Mouse (Mus musculus) hindbrain, embryonic 10.5 days (tissue): ENCODE measurements around the gene Ap5b1. TPM values are rescaled to one million over a fixed set of nuclear protein-coding genes. Genes with fewer than 3 reads are reported as not detected.
A peak's percentile ranks its signal among the peaks of the same experiment; 100 is the strongest.

Experiments used
- DNase-seq: peaks from one replicate; pipeline ENCODE4 v3.0.0-alpha.2; 2017; ENCODE audit warnings: low spot score
- H3K27ac ChIP-seq: fragments of 300-500 bp; sonication (generic); 2 replicates; pipeline ENCODE4 v1.5.1; 2016; ENCODE audit warnings: mild to moderate bottlenecking, moderate library complexity
- H3K27me3 ChIP-seq: fragments of 300-500 bp; sonication (generic); 2 replicates; pipeline ENCODE4 v1.6.1; 2016; ENCODE audit warnings: mild to moderate bottlenecking; ENCODE audit not compliant: poor library complexity, insufficient read depth, severe bottlenecking
- H3K36me3 ChIP-seq: fragments of 300-500 bp; sonication (generic); 2 replicates; pipeline ENCODE4 v1.6.1; 2016; ENCODE audit warnings: mild to moderate bottlenecking, moderate library complexity
- H3K4me1 ChIP-seq: fragments of 300-500 bp; sonication (generic); replicated peaks from 2 replicates; pipeline ENCODE4 v1.6.1; 2016; ENCODE audit warnings: mild to moderate bottlenecking
- H3K4me3 ChIP-seq: fragments of 300-500 bp; sonication (generic); 2 replicates; pipeline ENCODE4 v1.5.1; 2016; ENCODE audit warnings: mild to moderate bottlenecking, moderate library complexity
- H3K9me3 ChIP-seq: fragments of 300-500 bp; sonication (generic); 2 replicates; pipeline ENCODE4 v1.6.1; 2016; ENCODE audit warnings: mild to moderate bottlenecking, moderate library complexity
- WGBS: fragments of 180-500 bp; shearing (Covaris S2); methylation state at CpG from one replicate; pipeline ENCODE4 v1.1.7; 2016; 5-methylcytosine and 5-hydroxymethylcytosine counted together
- polyA plus RNA-seq: library from polyadenylated mRNA; unstranded; fragments of >200 nt; fragmentation: Nextera tagmentation; extraction: Ambion mirVana; gene quantifications from 2 replicates; pipeline ENCODE4 v1.2.1, GENCODE M21; 2016

Gene Ap5b1
- polyA plus RNA-seq, 1 experiment from 2014 or later = 2.6 TPM

DNA sequence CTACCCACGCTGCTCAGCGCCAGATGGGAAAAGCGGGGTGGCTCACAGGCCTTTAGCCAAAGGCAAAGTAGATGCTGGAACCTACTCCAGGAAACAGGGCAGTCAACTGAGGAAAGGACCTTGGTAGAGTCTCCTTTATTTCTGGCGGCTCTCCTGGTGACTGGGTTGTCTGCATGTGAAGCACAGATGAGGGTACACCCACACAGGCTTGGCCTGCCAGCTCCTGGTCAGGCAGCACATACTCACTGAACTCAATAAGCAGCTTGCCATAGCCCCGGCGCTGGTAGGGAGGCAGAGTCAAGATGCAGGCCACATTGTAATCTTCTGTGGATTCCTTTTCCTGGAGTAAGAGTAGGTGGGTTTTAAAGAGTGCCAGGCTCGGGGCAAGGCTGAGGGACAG lies 37.3 kb downstream of the Ap5b1 start:
- DNase-seq = no peak

DNA sequence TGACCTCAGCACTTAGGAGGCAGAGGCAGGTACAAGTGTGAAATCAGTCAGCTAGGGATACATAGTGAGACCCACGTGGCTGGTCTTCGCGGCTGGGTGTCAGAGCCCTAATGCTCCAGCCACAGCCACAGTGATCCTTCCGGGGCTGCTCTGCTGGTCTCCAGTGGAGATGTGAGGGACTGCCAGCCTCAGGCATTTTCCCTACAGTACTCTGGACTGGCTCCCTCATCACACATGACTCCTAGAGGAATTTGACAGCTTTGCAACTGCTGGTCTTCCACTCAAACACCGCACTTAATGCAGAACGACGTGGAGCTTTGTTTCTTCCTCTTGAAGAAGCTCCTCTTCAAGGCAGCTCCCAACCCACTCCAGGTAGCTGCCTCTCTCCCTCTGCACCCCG lies 38.4 kb downstream of the Ap5b1 start:
- Histone ChIP-seq H3K36me3 (peaks cover 64% of the 10 kb centered on the region), H3K9me3 (no peaks in the 10 kb centered on the region), H3K4me1 (peaks cover 50% of the 10 kb centered on the region), H3K27ac (no peak overlapping the region), H3K27me3 (no peaks in the 10 kb centered on the region), H3K4me3 (no peak overlapping the region)
- DNase-seq = no peak
- WGBS = 92% methylated on average over 8 of the region's 8 CpGs

More for the DNA sequence above, 37.3 kb downstream of the Ap5b1 start:
- peaks cover 64% of the 10 kb centered on the region for H3K36me3 ChIP-seq
- no peak overlapping the region for H3K27ac ChIP-seq
- H3K9me3 ChIP-seq = no peaks in the 10 kb centered on the region
- H3K4me3 ChIP-seq = no peak overlapping the region; the same call in 1 of the 2 replicates
- 94% methylated on average over 7 of the region's 7 CpGs for WGBS
- no peaks in the 10 kb centered on the region for H3K27me3 ChIP-seq
- peaks cover 40% of the 10 kb centered on the region for H3K4me1 ChIP-seq

DNA sequence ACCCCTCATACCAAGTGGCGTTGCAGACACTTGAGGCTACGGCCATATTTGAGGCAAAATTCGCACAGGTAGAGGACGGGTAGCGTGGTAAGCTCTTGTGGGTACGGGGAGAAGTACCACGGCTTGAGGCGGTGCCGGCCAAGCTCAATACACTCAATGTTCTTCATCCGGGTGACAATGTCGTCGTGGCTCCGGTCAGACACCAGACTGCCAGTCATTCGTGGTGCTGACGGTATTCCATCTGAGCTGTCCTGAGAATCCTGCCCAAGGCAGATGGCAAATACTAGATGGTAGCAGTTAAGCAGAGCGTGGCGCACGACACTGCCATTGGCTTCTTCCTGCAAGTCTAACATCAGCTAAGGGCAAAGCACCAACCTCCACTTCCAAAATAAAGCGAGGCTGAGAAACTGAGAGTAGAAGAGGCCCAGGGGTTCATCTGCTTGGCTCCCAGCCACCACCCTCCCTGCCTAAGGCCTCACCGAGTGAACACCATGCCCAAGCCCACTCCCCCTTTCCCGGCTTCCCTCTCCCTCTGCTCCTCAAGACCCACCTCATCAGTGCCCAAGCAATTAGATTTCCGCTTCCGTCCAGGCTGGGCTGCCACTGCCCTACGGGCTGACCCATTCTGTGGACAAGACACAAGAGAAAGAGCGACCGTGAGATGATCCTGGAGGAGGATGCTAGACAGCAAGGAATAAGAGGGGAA lies 40.0 kb downstream of the Ap5b1 start:
- DNase-seq = no peak
- peaks cover 62% of the 10 kb centered on the region for H3K36me3 ChIP-seq

DNA sequence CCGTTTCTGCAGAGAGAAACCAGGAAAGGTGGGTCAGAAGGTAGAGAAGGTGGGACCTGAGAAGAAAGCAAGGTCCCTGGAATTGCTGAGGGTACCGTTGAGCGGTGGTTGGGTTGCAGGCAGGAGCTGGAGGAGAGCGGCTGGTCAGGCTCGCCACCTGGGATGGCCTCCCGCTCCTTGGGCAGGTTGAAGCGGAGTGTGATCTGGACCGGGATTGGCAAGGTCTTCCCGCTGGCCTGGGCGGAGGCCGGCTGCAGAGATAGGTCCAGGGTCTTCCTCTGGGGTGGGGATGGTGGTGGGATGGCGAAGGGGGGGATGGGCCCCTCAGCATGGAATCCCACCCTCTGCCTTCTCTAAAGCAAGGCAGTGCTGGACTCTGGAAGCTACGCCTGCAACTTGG lies 40.9 kb downstream of the Ap5b1 start:
- WGBS = 95% methylated on average over 13 of the region's 13 CpGs
- Histone ChIP-seq H3K9me3 (no peaks in the 10 kb centered on the region), H3K4me3 (peak overlapping the region; percentile 82), H3K36me3 (peaks cover 54% of the 10 kb centered on the region), H3K4me1 (peaks cover 32% of the 10 kb centered on the region), H3K27me3 (no peaks in the 10 kb centered on the region), H3K27ac (peak overlapping the region; percentile 100; the same call in 1 of the 2 replicates)
- no peak for DNase-seq

More for the DNA sequence above, 40.0 kb downstream of the Ap5b1 start:
- H3K4me1 ChIP-seq = peaks cover 41% of the 10 kb centered on the region
- no peaks in the 10 kb centered on the region for H3K27me3 ChIP-seq
- WGBS = 95% methylated on average over 26 of the region's 26 CpGs
- H3K27ac ChIP-seq = no peak overlapping the region
- H3K4me3 ChIP-seq = peak overlapping the region; percentile 82; the same call in 1 of the 2 replicates
- no peaks in the 10 kb centered on the region for H3K9me3 ChIP-seq

DNA sequence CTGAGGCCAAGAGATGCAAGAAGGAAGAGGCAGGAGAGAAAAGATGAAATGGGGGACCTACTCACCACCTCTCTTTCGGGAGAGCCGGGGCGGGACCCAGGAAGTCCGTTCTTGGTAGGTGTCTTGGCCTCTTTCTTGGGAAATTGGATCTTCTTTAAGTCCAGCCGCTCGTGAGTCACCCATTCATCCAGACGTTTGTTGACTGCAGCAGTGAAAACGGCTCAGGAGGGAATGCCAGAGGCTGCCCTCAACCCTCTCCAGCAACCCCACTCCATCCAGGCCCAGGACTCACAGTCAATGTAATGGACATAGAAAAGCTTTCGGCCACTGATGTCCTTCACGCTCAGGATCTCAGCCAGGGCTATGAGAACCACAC lies 41.3 kb downstream of the Ap5b1 start:
- peaks cover 29% of the 10 kb centered on the region for H3K4me1 ChIP-seq
- no peak for DNase-seq
- no peaks in the 10 kb centered on the region for H3K27me3 ChIP-seq
- peak overlapping the region; percentile 82 for H3K4me3 ChIP-seq
- H3K27ac ChIP-seq = peak overlapping the region; percentile 100
- no peaks in the 10 kb centered on the region for H3K9me3 ChIP-seq
- WGBS = 69% methylated on average over 10 of the region's 10 CpGs
- peaks cover 49% of the 10 kb centered on the region for H3K36me3 ChIP-seq

DNA sequence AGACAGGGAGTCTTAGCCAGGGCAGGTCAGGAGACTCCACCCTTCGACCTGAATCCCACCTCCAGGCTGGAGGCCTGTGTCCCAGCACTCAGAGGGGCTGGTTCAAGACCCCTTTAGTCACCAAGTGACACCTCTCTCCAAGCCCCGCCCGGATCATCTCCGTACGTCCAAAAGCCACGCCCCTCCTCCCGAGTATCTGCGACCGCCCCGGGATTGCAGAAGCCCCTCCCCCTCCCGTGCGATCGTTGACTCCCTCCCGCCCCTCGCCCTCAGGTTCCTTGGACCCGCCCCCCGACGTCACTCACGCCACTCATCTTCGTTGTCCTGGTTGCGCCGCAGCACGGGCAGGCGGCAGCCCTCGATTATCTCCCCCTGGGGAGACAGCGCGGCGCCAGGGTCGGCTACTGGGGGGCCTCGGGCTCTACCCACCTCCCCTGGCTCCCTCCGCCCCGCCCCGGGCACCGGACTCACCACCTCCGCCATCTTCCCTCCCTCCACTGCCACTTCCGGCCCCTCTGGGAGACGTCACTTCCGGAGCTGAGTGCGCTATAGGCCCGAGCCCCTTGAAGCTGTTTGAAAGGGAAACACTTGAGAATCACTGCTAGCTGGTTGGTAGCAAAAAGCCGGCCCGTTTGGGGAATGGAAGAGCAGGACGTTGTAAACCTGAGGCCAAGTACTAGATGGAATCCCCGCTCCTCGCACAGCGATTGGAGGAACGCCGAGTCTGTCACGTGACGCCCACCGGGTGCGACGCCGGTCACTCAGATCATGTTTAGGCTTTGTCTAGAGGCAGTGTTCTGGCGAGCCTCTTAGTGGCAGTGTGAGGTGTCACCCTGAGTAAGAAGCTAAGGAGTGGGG lies 42.0 kb downstream of the Ap5b1 start, which contains the start of gene Kat5:
Gene Kat5 (minus strand): TSS at position 691 of the 858 bp plus-strand sequence.
- WGBS = under 1% methylated on average over 55 of the region's 55 CpGs

DNA sequence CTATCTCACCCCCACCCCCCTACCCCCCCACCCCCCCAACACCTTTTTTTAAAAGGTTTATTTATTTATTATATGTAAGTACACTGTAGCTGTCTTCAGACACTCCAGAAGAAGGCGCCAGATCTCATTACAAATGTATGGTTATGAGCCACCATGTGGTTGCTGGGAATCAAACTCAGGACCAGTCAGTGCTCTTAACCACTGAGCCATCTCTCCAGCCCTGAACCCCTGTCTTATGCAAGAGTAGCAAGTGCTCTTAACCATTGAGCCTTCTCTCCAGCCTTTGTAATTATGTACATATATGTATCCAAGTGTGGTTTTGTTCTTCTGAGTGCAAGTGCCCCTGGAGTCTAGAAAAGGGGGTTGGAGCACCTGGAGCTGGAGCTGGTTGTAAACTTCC lies 44.1 kb downstream of the Ap5b1 start:
- no peak for DNase-seq
- 76% methylated on average over 1 of the region's 1 CpGs for WGBS

More for the DNA sequence above, 42.0 kb downstream of the Ap5b1 start, which contains the start of gene Kat5:
- H3K36me3 ChIP-seq = peaks cover 43% of the 10 kb centered on the region
- DNase-seq = peak; percentile 97
- H3K4me1 ChIP-seq = peaks cover 29% of the 10 kb centered on the region
- H3K4me3 ChIP-seq = peak within 1 kb of the TSS; percentile 82
- H3K27ac ChIP-seq = peak within 1 kb of the TSS; percentile 100
- no peaks in the 10 kb centered on the region for H3K27me3 ChIP-seq
- H3K9me3 ChIP-seq = no peaks in the 10 kb centered on the region

DNA sequence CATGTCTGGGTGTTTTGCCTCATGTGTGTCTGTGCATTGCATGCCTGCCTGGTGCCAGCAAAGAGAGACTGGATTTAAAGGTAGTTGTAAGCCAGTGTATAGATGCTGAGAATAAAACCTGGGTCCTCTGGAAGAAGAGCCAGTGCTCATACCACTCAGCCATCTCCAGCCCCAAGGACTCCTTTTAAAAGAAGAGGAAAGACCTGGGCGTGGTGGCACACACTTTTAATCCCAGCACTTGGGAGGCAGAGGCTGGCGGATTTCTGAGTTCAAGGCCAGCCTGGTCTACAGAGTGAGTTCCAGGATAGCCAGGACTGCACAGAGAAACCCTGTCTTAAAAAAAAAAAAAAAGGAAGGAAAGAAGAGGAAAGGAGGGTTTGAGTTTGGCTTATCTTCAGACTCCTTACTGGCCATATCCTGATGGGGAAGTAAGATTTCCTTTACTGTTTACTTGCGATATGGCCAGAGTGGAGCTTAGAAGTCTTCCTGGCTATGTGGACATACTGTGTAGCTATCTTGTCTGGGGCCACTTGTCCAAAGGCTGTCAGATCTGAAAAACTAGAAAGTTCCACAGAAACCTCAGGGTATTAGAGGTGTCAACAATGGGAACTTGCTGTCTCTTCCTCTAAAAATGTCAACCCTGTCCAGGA lies 45.1 kb downstream of the Ap5b1 start:
- Histone ChIP-seq H3K27ac (no peak overlapping the region), H3K27me3 (0 out of 2 replicates have a peak, but pooled peaks cover 8% of the 10 kb centered on the region), H3K4me1 (peaks cover 29% of the 10 kb centered on the region), H3K4me3 (no peak overlapping the region), H3K9me3 (no peaks in the 10 kb centered on the region), H3K36me3 (peaks cover 12% of the 10 kb centered on the region)
- WGBS = 71% methylated on average over 3 of the region's 3 CpGs
- DNase-seq = no peak

More for the DNA sequence above, 44.1 kb downstream of the Ap5b1 start:
- H3K4me1 ChIP-seq = peaks cover 29% of the 10 kb centered on the region
- H3K4me3 ChIP-seq = no peak overlapping the region
- H3K27me3 ChIP-seq = 0 out of 2 replicates have a peak, but pooled peaks cover 5% of the 10 kb centered on the region
- no peaks in the 10 kb centered on the region for H3K9me3 ChIP-seq
- H3K36me3 ChIP-seq = peaks cover 21% of the 10 kb centered on the region
- H3K27ac ChIP-seq = no peak overlapping the region

DNA sequence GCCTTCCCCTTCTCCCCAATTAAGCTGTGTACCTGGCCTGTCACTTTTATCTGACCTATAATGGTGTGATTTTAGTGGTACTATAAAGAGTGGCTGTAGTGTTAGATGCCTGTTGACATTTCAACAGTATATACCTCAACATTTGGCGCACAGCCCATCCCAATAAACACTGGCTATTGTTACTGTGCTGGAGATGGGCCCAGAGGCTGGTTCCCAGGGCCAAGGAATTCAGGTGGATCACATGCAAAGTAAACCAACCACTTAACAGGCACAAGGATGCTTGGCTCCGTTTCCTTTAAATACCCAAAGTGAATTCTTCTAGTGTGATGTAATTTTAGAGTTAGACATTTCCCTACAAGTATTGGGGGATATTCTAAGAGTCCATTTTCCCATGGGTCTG lies 47.1 kb downstream of the Ap5b1 start:
- Histone ChIP-seq H3K27ac (no peak overlapping the region), H3K36me3 (no peaks in the 10 kb centered on the region), H3K27me3 (0 out of 2 replicates have a peak, but pooled peaks cover 8% of the 10 kb centered on the region), H3K4me3 (no peak overlapping the region), H3K9me3 (no peaks in the 10 kb centered on the region), H3K4me1 (peaks cover 12% of the 10 kb centered on the region)
- no peak for DNase-seq
- 82% methylated on average over 2 of the region's 2 CpGs for WGBS

DNA sequence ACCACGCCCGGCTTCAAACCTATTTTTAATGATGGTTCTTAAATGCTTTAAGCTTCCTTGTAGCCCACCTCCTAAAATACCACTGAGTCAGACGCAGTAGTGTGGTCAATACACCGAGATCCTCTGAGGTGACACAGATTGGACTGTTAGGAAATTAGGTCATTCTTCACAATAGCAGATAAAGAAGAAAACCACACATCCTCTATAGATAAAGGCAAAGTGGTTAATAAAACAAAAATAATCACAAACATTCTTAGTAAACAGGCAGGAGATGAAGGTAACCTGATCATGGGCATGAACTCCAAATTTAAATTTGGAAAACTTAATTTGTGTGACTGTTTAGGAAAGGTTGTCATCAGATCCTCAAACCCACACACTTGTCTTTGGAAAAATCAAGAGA lies 52.2 kb downstream of the Ap5b1 start:
- no peak overlapping the region for H3K27ac ChIP-seq
- no peak overlapping the region for H3K4me3 ChIP-seq
- no peaks in the 10 kb centered on the region for H3K4me1 ChIP-seq
- 0 out of 2 replicates have a peak, but pooled peaks cover 8% of the 10 kb centered on the region for H3K27me3 ChIP-seq
- no peaks in the 10 kb centered on the region for H3K36me3 ChIP-seq
- 91% methylated on average over 4 of the region's 4 CpGs for WGBS
- DNase-seq = no peak
- no peaks in the 10 kb centered on the region for H3K9me3 ChIP-seq
